Mouse (Mus musculus): Measurements from ENCODE around the gene Ager.

- TF ChIP-seq CTCF (IDR thresholded peaks at IDR 0.05; ENCODE audit: low read depth) (no peak), EP300 (IDR thresholded peaks at IDR 0.05; ENCODE audit: low read depth) (no peak)
These were observed 3.7 kb upstream of the Ager start for GRCm38 (mm10) chr17:34593752-34594525.

All from liver, postnatal 0 days (tissue).